Mouse (Mus musculus): ENCODE measurements around the gene Lhb.
"Not testable (repeated sequence)": the region's sequence is repeated elsewhere in the genome, so short reads cannot be mapped to it uniquely, and the experiment has no call there.

Lhb gene

DNA sequence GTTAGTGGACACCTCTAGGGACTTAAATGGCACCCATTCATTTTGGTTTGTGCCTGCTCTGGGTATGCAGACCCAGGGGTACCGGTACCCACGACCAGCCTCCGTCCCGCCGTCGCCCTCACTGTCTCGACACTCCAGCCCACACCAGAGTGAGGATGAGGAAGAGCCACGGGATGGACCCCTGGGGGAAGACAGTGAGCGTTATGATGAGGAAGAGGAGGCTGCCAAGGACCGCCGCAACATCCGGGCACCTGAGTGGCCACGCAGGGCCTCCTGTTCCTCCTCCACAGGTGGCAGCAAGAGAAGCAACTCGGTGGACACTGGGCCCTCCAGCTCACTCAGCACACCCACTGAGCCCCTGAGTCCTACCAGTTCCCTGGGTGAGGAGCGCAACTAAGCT, 34.4 kb downstream of the Lhb start:
- no peak for DNase-seq (ENCODE audit: extremely low spot score, low spot score)

DNA sequence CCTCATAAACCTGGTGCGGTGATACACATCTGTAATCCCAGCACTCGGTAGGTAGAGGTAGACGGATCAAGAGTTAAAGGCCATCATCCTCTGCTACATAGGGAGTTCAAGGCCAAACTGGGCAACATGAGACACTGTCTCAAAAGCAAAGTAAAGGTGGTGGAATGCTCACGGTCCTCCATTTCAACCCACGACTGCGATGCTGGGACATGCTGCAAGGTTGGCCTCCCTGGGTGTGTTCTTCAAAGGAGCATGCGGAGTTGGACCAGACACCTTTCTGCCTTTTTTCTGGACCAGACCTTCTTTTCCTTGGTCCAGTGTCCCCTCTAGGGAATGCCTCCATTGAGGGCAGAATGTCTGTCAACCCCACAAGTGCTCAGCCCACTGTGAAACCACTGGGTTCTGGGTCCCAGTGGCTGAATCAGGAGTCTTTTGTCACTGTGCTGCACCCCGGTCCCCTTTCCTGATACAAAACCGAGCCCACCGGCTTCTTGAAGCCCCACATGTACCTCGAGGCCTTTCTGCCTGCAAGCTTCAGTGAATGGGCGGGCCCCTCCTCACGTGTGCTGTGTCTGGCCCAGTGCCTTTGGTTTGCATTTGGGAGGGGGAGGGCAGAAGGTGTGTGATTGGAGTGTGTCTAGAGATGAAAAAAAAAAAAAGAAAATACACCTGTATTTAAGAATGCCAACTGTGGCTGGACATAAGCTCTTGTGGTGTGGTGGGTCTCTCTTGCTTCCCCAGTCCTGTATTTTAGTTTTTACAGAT, 35.5 kb downstream of the Lhb start:
- no peak for DNase-seq (ENCODE audit: extremely low spot score, low spot score)

DNA sequence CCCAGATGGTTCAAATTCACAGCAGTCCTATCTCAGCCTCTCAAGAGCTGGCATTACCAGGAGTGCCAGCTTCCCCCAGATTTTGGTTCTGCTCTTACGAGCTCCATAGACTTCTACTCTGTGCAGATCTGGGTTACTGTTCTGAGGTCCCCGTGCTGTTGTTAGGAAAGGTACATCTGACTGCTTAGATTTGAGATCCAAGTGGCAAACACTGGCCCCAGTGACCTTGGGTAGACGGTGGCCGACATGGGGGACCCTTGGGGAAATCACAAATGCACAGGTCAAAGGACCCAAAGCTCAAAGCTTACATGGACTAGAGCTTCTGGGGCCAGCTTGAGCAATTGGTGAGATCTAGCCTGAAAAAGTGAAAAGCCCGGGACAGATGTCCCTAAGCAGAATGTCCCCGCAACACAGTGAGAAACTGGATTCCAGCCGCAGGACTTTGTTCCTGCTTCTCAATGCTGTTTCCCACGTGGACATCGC, 36.1 kb downstream of the Lhb start:
- no peak for DNase-seq (ENCODE audit: extremely low spot score, low spot score)

DNA sequence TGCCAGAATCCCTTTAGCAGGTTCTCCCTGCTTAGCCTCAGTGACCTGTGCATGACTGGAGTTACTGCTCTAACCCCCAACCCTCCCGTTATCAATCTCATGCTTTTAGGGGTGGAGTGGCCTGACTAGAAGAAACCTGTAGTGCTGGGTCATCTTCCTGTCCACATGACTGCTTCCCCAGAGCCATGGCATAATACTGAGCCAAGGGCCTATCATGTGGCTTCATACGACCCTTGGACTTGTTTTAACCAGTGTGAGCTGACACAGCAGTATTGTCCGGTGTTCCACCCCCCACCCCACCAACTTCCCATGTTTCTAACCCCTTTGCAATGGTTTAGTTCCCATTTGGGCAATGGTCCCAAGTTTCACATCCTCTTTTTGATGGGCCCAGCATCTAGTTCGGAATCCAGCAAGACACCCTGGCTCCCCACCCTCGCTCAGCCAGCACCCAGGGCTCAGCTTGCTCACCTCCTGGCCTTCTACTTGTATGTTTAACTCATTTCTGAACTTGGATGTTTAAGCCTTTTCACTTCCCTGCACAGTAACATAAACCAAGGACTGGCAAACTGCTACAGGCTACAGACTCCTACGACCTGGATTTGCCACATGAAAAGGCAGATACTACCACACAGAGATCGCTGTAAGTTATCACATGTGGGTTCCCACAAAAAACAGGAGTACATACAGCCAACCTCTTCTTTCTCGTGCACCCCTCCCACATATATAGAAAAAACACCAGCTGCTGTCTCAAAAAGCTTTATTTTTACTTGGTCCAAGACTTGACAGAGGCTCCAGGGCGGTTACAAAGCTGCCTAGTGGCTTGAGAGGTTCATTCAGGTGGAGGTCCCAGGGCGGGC, 36.8 kb downstream of the Lhb start:
- peak; percentile 42 for DNase-seq (ENCODE audit: extremely low spot score, low spot score)

DNA sequence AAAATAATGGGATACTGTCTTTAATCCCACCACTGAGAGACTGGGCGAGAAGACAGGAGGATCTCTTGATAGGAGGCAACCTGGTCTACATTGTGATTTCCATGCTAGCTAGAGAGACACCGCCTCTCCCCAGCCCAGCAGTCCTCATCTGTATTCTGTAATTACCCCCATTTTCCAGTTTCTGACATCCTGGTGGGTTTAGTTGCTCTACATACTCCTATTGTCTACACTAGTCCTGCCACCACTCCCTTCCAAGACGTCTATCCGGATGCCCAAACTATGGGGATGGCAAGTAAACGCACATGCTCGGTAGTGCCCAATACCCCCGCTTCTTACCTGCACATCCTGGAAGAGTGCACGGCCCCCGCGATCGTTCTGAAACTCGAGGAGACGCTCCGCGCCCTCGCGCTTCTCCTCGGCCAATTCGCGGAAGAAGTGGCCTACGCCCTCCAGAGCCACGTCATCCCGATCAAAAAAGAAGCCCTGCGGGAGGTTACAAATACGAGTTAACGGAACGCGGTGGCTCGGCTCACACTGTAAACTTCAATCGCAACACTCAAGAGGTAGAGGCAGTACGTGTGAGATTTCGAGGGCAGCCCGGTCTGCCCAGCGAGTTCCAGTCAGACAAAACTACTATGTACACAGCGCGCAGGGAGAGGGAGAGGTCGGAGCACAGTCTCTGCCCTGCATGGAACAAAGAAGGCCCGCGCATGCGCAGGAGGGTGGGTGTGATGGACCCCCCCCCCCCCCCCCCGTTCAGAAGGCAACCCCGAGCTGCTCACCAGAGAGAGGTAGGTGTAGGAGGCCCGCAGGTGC, 38.3 kb downstream of the Lhb start:
- DNase-seq (ENCODE audit: extremely low spot score, low spot score) = peak; percentile 89

GRCm38 (mm10) chr7:45459564-45460140, 39.0 kb downstream of the Lhb start, which contains the start of gene Ftl1:
Gene Ftl1, minus strand, starts transcription at chr7:45459884.
- peak; percentile 97 for DNase-seq (ENCODE audit: extremely low spot score, low spot score)

- DNase-seq (ENCODE audit: extremely low spot score, low spot score) = no peak
These were observed 39.8 kb downstream of the Lhb start for GRCm38 (mm10) chr7:45460377-45460776.

DNA sequence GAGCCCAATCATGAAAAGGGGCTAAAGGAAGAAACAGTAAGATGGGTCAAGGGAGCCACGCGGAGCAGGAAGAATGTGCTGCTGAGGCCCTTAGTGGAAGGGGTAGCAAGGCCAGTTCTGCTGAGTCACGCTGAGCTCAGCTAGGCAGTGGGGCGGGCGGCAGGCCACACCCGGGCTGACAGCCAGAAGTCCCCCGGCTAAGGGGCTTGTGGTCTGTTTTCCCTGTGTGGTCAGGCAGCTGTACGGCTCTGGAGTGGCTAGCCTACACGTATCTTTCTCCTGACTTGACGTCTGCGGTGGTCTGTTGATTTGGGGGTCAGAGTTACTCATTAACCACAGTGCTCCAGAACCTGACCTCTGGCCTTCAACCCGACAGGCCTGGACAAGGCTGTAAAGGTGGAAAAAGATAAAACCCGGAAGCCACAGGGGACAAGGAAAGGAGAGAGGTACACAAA, 40.3 kb downstream of the Lhb start:
- DNase-seq (ENCODE audit: extremely low spot score, low spot score) = no peak

DNA sequence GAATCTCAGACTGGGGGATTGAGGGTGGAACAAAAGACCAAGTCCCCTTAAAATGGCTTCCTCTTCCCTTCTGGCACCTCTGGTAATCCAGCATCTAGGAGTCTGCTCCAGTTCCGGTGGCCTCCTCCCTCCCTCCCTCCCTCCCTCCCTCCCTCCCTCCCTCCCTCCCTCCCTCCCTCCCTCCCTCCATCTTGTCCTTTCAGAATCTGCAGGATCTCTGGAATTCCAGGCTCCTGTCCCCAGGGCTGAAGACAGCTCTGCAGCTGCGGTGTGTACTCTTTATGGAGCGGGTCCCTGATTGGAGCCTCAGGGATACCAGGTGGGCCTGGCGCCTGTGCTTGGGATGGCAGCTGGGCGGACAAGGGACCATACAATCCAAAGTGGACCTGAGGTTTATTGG, 40.7 kb downstream of the Lhb start:
- DNase-seq (ENCODE audit: extremely low spot score, low spot score) = no peak

DNA sequence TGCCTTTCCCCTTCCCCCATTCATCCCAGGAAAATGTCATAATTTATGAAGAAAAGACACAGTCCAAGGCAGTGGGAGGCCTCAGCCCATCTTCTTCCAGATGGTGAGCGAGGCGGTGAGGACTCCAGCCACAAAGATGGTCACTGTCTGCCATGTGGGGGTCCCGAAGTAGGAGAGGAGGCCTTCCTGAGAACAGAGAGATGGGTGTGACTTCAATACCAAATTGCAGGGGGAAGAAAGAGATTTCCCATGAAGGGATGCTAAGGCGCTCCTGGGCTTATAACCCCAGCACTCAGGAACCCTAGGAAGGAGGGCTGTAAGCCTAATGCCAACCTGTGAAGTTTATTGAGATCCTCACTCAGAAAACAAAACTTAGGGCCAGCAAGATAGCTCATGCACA, 41.2 kb downstream of the Lhb start:
- no peak for DNase-seq (ENCODE audit: extremely low spot score, low spot score)

DNA sequence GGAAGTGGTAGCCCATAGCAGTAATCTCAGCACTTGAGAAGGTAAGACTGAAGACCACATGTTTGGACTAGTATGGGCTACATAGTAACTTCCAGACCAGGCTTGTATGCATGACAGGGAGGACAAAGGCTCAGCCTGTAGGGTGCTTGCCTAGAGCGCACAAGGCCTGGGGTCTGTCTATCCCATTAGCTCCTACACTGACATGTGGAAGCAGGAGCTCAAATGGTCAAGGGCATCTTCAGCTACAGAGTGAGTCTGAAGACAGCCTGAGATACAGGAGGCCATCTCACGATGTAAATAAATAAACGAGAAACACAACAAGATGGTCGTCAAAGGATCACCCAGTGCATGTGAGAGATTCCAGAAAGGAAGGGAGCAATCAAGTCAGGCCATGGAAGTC, 41.7 kb downstream of the Lhb start:
- no peak for DNase-seq (ENCODE audit: extremely low spot score, low spot score)

GRCm38 (mm10) chr7:45462868-45463267, 42.2 kb downstream of the Lhb start:
- DNase-seq (ENCODE audit: extremely low spot score, low spot score) = not testable (repeated sequence)

DNA sequence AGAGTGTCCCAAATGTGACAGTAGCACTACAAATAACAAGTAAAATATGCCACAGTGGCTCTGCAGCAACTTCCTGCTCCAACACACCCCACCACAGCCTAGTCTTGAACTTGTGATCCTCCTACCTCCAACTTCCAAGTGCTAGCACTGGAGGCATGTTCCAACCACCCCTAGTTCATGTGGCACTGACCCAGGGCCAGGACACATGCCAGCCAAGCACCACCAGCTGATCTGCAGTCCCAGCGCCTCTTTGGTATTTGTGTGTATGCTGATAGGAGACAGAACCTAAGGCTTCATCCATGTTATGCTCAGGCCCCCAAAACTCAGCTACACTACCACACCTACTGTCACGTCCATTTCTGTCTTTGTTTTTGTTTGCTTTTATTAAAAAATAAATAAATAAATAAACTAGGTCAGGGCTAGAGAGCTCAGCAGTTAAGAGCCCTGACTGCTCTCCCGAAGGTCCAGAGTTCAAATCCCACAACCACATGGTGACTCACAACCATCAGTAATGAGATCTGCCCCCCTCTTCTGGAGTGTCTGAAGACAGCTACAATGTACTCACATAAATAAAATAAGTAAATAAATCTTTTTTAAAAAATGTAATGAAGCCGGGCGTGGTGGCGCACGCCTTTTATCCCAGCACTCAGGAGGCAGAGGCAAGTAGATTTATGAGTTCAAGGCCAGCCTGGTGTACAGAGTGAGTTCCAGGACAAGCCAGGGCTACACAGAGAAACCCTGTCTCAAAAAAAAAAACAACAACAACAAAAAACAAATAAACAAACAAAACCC, 43.6 kb downstream of the Lhb start:
- no peak for DNase-seq (ENCODE audit: extremely low spot score, low spot score)

DNA sequence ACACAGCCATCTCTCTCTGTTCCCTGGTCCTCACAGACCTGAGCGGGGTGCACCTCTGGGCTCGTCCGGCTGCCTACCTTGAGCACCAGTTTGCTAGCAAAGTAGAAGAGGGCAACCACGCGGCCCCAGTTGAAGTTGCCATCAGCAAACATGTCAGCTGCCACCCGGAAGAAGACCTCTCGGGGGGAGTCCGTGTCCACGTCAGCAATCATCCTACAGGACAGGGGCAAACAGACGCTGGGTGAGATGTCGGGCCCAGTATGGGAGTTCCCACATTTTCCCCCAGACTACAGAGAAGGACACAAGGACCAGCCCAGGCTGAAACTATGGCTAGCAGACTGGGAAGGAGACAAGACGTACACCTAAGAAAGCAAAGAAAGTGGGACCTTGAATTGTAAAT, 44.5 kb downstream of the Lhb start:
- DNase-seq (ENCODE audit: extremely low spot score, low spot score) = no peak

GRCm38 (mm10) chr7:45465549-45465948, 44.9 kb downstream of the Lhb start:
- no peak for DNase-seq (ENCODE audit: extremely low spot score, low spot score)

GRCm38 (mm10) chr7:45466283-45467089, 45.9 kb downstream of the Lhb start, which contains the start of gene Bax:
Gene Bax, minus strand, starts transcription at chr7:45466898.
- DNase-seq (ENCODE audit: extremely low spot score, low spot score) = peak; percentile 95

DNA sequence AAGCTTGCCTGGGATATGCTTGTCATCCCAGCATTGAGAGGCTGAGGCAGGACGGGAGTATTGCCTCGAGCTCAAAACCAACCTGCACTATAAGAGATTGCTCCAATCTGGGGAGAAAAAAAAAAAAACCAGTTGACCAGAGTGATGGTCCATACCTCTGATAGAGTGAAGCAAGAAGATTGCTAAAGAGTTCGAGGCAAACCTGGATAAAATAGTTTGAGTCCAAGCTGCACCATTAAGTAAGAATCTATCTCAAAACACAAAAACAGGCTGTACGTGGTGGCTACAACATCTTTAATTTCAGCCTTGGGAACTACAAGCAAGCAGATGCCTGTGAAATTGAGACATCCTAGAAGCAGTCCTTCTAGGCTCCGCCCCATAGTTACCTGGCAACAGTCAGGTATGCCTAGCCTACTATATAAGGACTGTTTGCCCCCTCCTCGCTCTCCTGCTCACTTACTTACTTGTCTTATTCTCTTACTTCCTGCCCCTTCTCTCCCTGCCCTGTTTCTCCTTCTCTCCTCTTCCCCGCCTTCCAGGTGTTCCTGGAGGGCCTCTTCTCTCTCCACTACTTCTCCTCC, 46.6 kb downstream of the Lhb start:
- DNase-seq (ENCODE audit: extremely low spot score, low spot score) = no peak

DNA sequence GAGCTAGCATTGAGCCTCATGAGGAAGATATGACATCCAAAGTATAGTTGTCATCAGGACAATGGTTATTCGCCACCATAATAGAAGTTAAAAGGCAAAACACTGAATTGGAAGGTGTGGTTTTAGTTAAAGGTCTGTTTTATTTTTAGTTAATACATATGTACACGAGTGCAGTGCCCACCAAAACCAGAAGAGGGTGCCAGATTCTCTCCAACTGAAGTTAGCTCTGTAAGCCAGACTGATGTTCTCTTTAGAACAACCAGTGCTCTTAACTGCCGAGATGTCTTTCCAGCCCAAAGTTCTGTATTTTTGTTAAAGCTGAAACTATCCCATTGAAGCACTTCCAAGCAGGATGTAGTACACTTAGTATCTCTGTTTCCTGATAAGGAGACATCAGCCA, 50.2 kb downstream of the Lhb start:
- DNase-seq (ENCODE audit: extremely low spot score, low spot score) = peak; percentile 62

All from neural tube, embryonic 10.5 days (tissue).